Mouse (Mus musculus): Measurements from ENCODE around the gene Spef1. TPM values are rescaled to one million over a fixed set of nuclear protein-coding genes. Genes with fewer than 3 reads are reported as not detected.

Spef1 gene
- total RNA-seq, 2 experiments from 2014 or later: 3.1 TPM; not detected in 1

GRCm38 (mm10) chr2:131147043-131147365 is 40.1 kb downstream of the Spef1 start:
- no peak for ATAC-seq (replicated peaks; ENCODE audit: low FRiP score, poor library complexity, severe bottlenecking)

- no peak for ATAC-seq (replicated peaks; ENCODE audit: low FRiP score, poor library complexity, severe bottlenecking)
Observed at GRCm38 (mm10) chr2:131146193-131147042, 40.7 kb downstream of the Spef1 start.

- no peak for ATAC-seq (replicated peaks; ENCODE audit: low FRiP score, poor library complexity, severe bottlenecking)
Observed at GRCm38 (mm10) chr2:131145536-131145935, 41.5 kb downstream of the Spef1 start.

GRCm38 (mm10) chr2:131145121-131145520 is 42.0 kb downstream of the Spef1 start:
- no peak for ATAC-seq (replicated peaks; ENCODE audit: low FRiP score, poor library complexity, severe bottlenecking)

- no peak for ATAC-seq (replicated peaks; ENCODE audit: low FRiP score, poor library complexity, severe bottlenecking)
Observed at GRCm38 (mm10) chr2:131143007-131143780, 43.9 kb downstream of the Spef1 start.

GRCm38 (mm10) chr2:131142592-131142991 is 44.5 kb downstream of the Spef1 start:
- peak; percentile 89 for ATAC-seq (replicated peaks; ENCODE audit: low FRiP score, poor library complexity, severe bottlenecking)

- ATAC-seq (replicated peaks; ENCODE audit: low FRiP score, poor library complexity, severe bottlenecking): no peak
Observed at GRCm38 (mm10) chr2:131141336-131141986, 45.6 kb downstream of the Spef1 start.

GRCm38 (mm10) chr2:131140533-131140905 is 46.6 kb downstream of the Spef1 start:
- ATAC-seq (replicated peaks; ENCODE audit: low FRiP score, poor library complexity, severe bottlenecking): no peak

- ATAC-seq (replicated peaks; ENCODE audit: low FRiP score, poor library complexity, severe bottlenecking): no peak
Observed at GRCm38 (mm10) chr2:131139886-131140532, 47.1 kb downstream of the Spef1 start.

GRCm38 (mm10) chr2:131139287-131139686 is 47.8 kb downstream of the Spef1 start:
- no peak for ATAC-seq (replicated peaks; ENCODE audit: low FRiP score, poor library complexity, severe bottlenecking)

GRCm38 (mm10) chr2:131138760-131139159 is 48.3 kb downstream of the Spef1 start:
- no peak for ATAC-seq (replicated peaks; ENCODE audit: low FRiP score, poor library complexity, severe bottlenecking)

- no peak for ATAC-seq (replicated peaks; ENCODE audit: low FRiP score, poor library complexity, severe bottlenecking)
Observed at GRCm38 (mm10) chr2:131138296-131138695, 48.8 kb downstream of the Spef1 start.

GRCm38 (mm10) chr2:131135521-131136139 is 51.5 kb downstream of the Spef1 start:
- ATAC-seq (replicated peaks; ENCODE audit: low FRiP score, poor library complexity, severe bottlenecking): peak; percentile 92

GRCm38 (mm10) chr2:131134826-131135400 is 52.2 kb downstream of the Spef1 start:
- ATAC-seq (replicated peaks; ENCODE audit: low FRiP score, poor library complexity, severe bottlenecking): no peak

GRCm38 (mm10) chr2:131134381-131134780 is 52.7 kb downstream of the Spef1 start:
- no peak for ATAC-seq (replicated peaks; ENCODE audit: low FRiP score, poor library complexity, severe bottlenecking)

- ATAC-seq (replicated peaks; ENCODE audit: low FRiP score, poor library complexity, severe bottlenecking): no peak
Observed at GRCm38 (mm10) chr2:131132930-131133547, 54.0 kb downstream of the Spef1 start, which contains the start of gene Gm11037. Gene Gm11037 (plus strand): TSS chr2:131133497.

- ATAC-seq (replicated peaks; ENCODE audit: low FRiP score, poor library complexity, severe bottlenecking): no peak
Observed at GRCm38 (mm10) chr2:131132111-131132888, 54.8 kb downstream of the Spef1 start.

GRCm38 (mm10) chr2:131130849-131131248 is 56.2 kb downstream of the Spef1 start:
- no peak for ATAC-seq (replicated peaks; ENCODE audit: low FRiP score, poor library complexity, severe bottlenecking)

Measured in erythroblast, adult 5-6 weeks (primary cell).